In the genomic region with DNA sequence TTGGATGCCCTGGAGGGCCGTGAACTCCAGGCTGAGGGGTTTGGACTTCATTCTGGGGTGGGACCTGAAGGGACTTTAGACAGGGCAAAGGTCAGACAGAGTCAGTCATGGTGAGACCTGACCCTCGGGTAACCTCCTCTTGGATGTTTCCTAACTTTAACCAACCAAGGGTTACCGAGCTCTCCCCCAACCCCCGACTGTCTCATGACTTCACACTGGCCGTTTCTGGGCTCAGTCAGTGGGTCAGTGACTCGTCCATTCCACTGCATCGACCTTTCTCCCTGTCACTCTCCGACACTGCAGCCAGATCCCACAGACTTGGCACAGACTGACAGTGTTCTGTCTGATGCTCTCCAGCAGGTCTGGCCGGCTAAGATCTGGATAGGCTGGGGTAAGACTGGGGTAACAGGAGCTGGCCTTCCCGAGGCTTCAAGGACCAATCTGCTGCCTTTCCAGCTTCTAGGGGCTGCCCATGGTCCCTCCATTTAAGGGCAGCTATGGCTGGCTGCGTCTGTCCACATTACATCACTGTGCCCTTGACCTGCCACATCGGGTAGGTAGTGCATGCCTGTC, we compare ENCODE assay signal across 18 mouse cellular contexts. TPM values are rescaled to one million over a fixed set of nuclear protein-coding genes. Genes with fewer than 3 reads are reported as not detected.
DNase-seq lines count a peak whose midpoint lies in the region; ATAC-seq and TF ChIP-seq lines count a peak whose summit lies in the region.
"Had no signal": no experiment of that assay in that cellular context is flagged by ENCODE, and none has a peak within 500 bp of the region (broad histone marks: within the 10 kb centered on the region; RNA-seq: fewer than 3 reads in every experiment).

No protein-coding gene starts in this region.

- H3K27ac ChIP-seq in hindbrain, postnatal 0 days: no peak overlapping the region
- no peak overlapping the region for H3K27ac ChIP-seq in hindbrain, embryonic 12.5 days
- no peak overlapping the region for H3K27ac ChIP-seq in liver, embryonic 14.5 days
- no peak overlapping the region for H3K27ac ChIP-seq in hindbrain, embryonic 11.5 days (ENCODE audit: low read depth, low read length)
- H3K27ac ChIP-seq: embryonic facial prominence, embryonic 13.5 days; left cerebral cortex, adult 2 months; limb, embryonic 15.5 days; neural tube, embryonic 12.5 days had no signal

- no peak for TF ChIP-seq CTCF in hindbrain, postnatal 0 days (IDR thresholded peaks at IDR 0.05; ENCODE audit: low read depth)
- no peak for TF ChIP-seq CTCF in Patski (IDR thresholded peaks at IDR 0.05)
- no peak for TF ChIP-seq CTCF in liver, embryonic 14.5 days (IDR thresholded peaks at IDR 0.05; ENCODE audit: low read depth)

- TF ChIP-seq EP300 in liver, embryonic 14.5 days (IDR thresholded peaks at IDR 0.05; ENCODE audit: low read depth): no peak

- H3K4me3 ChIP-seq in hindbrain, postnatal 0 days (ENCODE audit: low read length): no peak overlapping the region
- H3K4me3 ChIP-seq in hindbrain, embryonic 12.5 days: no peak overlapping the region
- no peak overlapping the region for H3K4me3 ChIP-seq in liver, embryonic 14.5 days (ENCODE audit: insufficient read depth in 1 of 2, low read depth in 2 of 2, low read length in 2 of 2)
- H3K4me3 ChIP-seq in hindbrain, embryonic 11.5 days (ENCODE audit: low read depth, low read length): no peak overlapping the region
- H3K4me3 ChIP-seq: embryonic facial prominence, embryonic 13.5 days; left cerebral cortex, adult 2 months; limb, embryonic 15.5 days; neural tube, embryonic 12.5 days had no signal

- H3K9ac ChIP-seq in hindbrain, postnatal 0 days (replicated peaks; ENCODE audit: low read length): no peak overlapping the region
- no peak overlapping the region for H3K9ac ChIP-seq in hindbrain, embryonic 12.5 days
- no peak overlapping the region for H3K9ac ChIP-seq in liver, embryonic 14.5 days (replicated peaks)
- H3K9ac ChIP-seq in hindbrain, embryonic 11.5 days (ENCODE audit: low read depth, low read length): no peak overlapping the region
- H3K9ac ChIP-seq: embryonic facial prominence, embryonic 13.5 days; limb, embryonic 15.5 days; neural tube, embryonic 12.5 days had no signal

- no peaks in the 10 kb centered on the region for H3K27me3 ChIP-seq in hindbrain, postnatal 0 days (ENCODE audit: insufficient read depth, low read length)
- no peaks in the 10 kb centered on the region for H3K27me3 ChIP-seq in hindbrain, embryonic 12.5 days
- H3K27me3 ChIP-seq in Patski: no peaks in the 10 kb centered on the region
- H3K27me3 ChIP-seq in liver, embryonic 14.5 days (ENCODE audit: control insufficient read depth, insufficient read depth, low read length): no peaks in the 10 kb centered on the region
- H3K27me3 ChIP-seq in hindbrain, embryonic 11.5 days (ENCODE audit: control insufficient read depth, insufficient read depth, low read length): no peaks in the 10 kb centered on the region
- H3K27me3 ChIP-seq: embryonic facial prominence, embryonic 13.5 days; limb, embryonic 15.5 days; neural tube, embryonic 12.5 days had no signal

- DNase-seq in hindbrain, postnatal 0 days (ENCODE audit: low spot score): no peak
- no peak for DNase-seq in Patski (ENCODE audit: low read depth, low spot score)
- DNase-seq in kidney, adult 9 months: peak; percentile 94
- DNase-seq in liver, embryonic 14.5 days (ENCODE audit: low read depth in 3 of 3, low spot score in 3 of 3): no peak
- no peak for DNase-seq in right cerebral cortex, postnatal 10 days (ENCODE audit: low spot score in 2 of 2)
- no peak for DNase-seq in layer of hippocampus, adult 11-12 months (ENCODE audit: low spot score)
- no peak for DNase-seq in hindbrain, embryonic 11.5 days (ENCODE audit: low spot score)
- DNase-seq: gastrocnemius, postnatal 14 days; midbrain, embryonic 14.5 days; right cerebral cortex, postnatal 25 days had no signal

- H3K4me2 ChIP-seq in hindbrain, postnatal 0 days (ENCODE audit: low read depth, low read length): no peak overlapping the region
- no peak overlapping the region for H3K4me2 ChIP-seq in hindbrain, embryonic 12.5 days (replicated peaks)
- H3K4me2 ChIP-seq in liver, embryonic 14.5 days (ENCODE audit: low read depth): no peak overlapping the region
- no peak overlapping the region for H3K4me2 ChIP-seq in hindbrain, embryonic 11.5 days (replicated peaks; ENCODE audit: low read depth, low read length)
- H3K4me2 ChIP-seq: embryonic facial prominence, embryonic 13.5 days; limb, embryonic 15.5 days; neural tube, embryonic 12.5 days had no signal

- ATAC-seq in hindbrain, postnatal 0 days: peak; percentile 28; the same call in 1 of the 2 replicates
- ATAC-seq in hindbrain, embryonic 12.5 days (ENCODE audit: low FRiP score): no peak
- ATAC-seq in Patski: peak; percentile 48
- peak; percentile 59 for ATAC-seq in liver, embryonic 14.5 days (ENCODE audit: insufficient read depth)
- no peak for ATAC-seq in hindbrain, embryonic 11.5 days (ENCODE audit: low FRiP score)
- ATAC-seq: forebrain, embryonic 16.5 days; inflammation-experienced regulatory T-cells, adult 6 months had no signal

- WGBS in hindbrain, postnatal 0 days: 55% methylated on average over 12 of the region's 12 CpGs
- 61% methylated on average over 12 of the region's 12 CpGs for WGBS in hindbrain, embryonic 12.5 days
- WGBS in liver, embryonic 14.5 days (ENCODE audit: insufficient replicate concordance): 58% methylated on average over 12 of the region's 12 CpGs
- WGBS in hindbrain, embryonic 11.5 days: 60% methylated on average over 12 of the region's 12 CpGs

- no peaks in the 10 kb centered on the region for H3K9me3 ChIP-seq in hindbrain, postnatal 0 days (ENCODE audit: low read length)
- no peaks in the 10 kb centered on the region for H3K9me3 ChIP-seq in hindbrain, embryonic 12.5 days (replicated peaks)
- H3K9me3 ChIP-seq in liver, embryonic 14.5 days (ENCODE audit: control insufficient read depth, low read length): no peaks in the 10 kb centered on the region
- H3K9me3 ChIP-seq in hindbrain, embryonic 11.5 days (ENCODE audit: control insufficient read depth, low read length): no peaks in the 10 kb centered on the region
- H3K9me3 ChIP-seq: embryonic facial prominence, embryonic 13.5 days; limb, embryonic 15.5 days; neural tube, embryonic 12.5 days had no signal

- H3K36me3 ChIP-seq in hindbrain, postnatal 0 days (ENCODE audit: insufficient read depth, low read length): peaks cover 10% of the 10 kb centered on the region; the same call in 1 of the 2 replicates
- H3K36me3 ChIP-seq in hindbrain, embryonic 12.5 days: peaks cover 30% of the 10 kb centered on the region
- H3K36me3 ChIP-seq in liver, embryonic 14.5 days (replicated peaks; ENCODE audit: control insufficient read depth, insufficient read depth, low read depth): no peaks in the 10 kb centered on the region
- H3K36me3 ChIP-seq in hindbrain, embryonic 11.5 days (ENCODE audit: control insufficient read depth, insufficient read depth, low read length): no peaks in the 10 kb centered on the region

- in situ Hi-C loops in Patski (cut with MboI; ENCODE audit: low pct_unique_long_range_greater_than_20kb): loop anchor here (5.0 kb wide), 2 partner anchors 42 to 97 kb away; a partner anchor contains a TSS

- CTCF ChIA-PET in Patski (lab: Charles Lee): interaction anchor here (1.5 kb wide), 1 partner anchor 9 kb away, joined by 5 read pairs; no protein-coding TSS in a partner anchor

- no peaks in the 10 kb centered on the region for H3K4me1 ChIP-seq in hindbrain, postnatal 0 days (ENCODE audit: insufficient read depth, low read length)
- no peaks in the 10 kb centered on the region for H3K4me1 ChIP-seq in hindbrain, embryonic 12.5 days
- no peaks in the 10 kb centered on the region; a peak in 1 of 4 replicates for H3K4me1 ChIP-seq in liver, embryonic 14.5 days (replicated peaks; ENCODE audit: control insufficient read depth in 2 of 2, insufficient read depth in 2 of 2, low read length in 1 of 2)
- no peaks in the 10 kb centered on the region for H3K4me1 ChIP-seq in hindbrain, embryonic 11.5 days (replicated peaks; ENCODE audit: control insufficient read depth, insufficient read depth, low read length)
- H3K4me1 ChIP-seq: embryonic facial prominence, embryonic 13.5 days; limb, embryonic 15.5 days; neural tube, embryonic 12.5 days had no signal

- POLR2A ChIA-PET in Patski (lab: Charles Lee): interaction anchor here (0.6 to 1.3 kb wide), 4 partner anchors 12 to 82 kb away, joined by 3 to 7 read pairs (median 4); a partner anchor contains a TSS

RNA-seq across cellular contexts. Expression of a gene that starts 13.0 kb away (rescaled TPM):
- 36.3 and 43.8 TPM in 2 replicates for total RNA-seq in hindbrain, postnatal 0 days (2014; rRNA removed)
- 24.4 and 25.3 TPM in 2 replicates for polyA plus RNA-seq in hindbrain, postnatal 0 days (2015; fragmentation: Nextera tagmentation; extraction: Ambion mirVana)
- 14.2 and 15.4 TPM in 2 replicates for polyA plus RNA-seq in hindbrain, embryonic 12.5 days (2016; fragmentation: Nextera tagmentation; extraction: Ambion mirVana)
- polyA plus RNA-seq in Patski (2021): 74.5 TPM
- 14.8 and 16.5 TPM in 2 replicates for polyA plus RNA-seq in liver, embryonic 14.5 days (2012; rRNA removed)
- polyA plus RNA-seq in liver, embryonic 14.5 days (2014; fragmentation: Nextera tagmentation; extraction: Ambion mirVana): 24.8 and 27.3 TPM in 2 replicates
- polyA plus RNA-seq in hindbrain, embryonic 11.5 days (2014; fragmentation: Nextera tagmentation; extraction: Ambion mirVana): 19.8 and 20.6 TPM in 2 replicates

RNA-seq across cellular contexts. Expression of a gene that starts 13.1 kb away (rescaled TPM):
- 1.0 and 1.2 TPM in 2 replicates for total RNA-seq in hindbrain, postnatal 0 days (2014; rRNA removed)
- polyA plus RNA-seq in hindbrain, postnatal 0 days (2015; fragmentation: Nextera tagmentation; extraction: Ambion mirVana): 20.3 and 21.0 TPM in 2 replicates
- 5.1 and 5.5 TPM in 2 replicates for polyA plus RNA-seq in hindbrain, embryonic 12.5 days (2016; fragmentation: Nextera tagmentation; extraction: Ambion mirVana)
- not detected for polyA plus RNA-seq in Patski (2021)
- 0.09 and 0.11 TPM in 2 replicates for polyA plus RNA-seq in liver, embryonic 14.5 days (2012; rRNA removed)
- polyA plus RNA-seq in liver, embryonic 14.5 days (2014; fragmentation: Nextera tagmentation; extraction: Ambion mirVana): 0.04 TPM in 1 of 2 replicates, not detected in the other
- polyA plus RNA-seq in hindbrain, embryonic 11.5 days (2014; fragmentation: Nextera tagmentation; extraction: Ambion mirVana): 0.93 and 1.2 TPM in 2 replicates

RNA-seq across cellular contexts. Expression of a gene that starts 28.2 kb away (rescaled TPM):
- total RNA-seq in hindbrain, postnatal 0 days (2014; rRNA removed): 36.7 and 50.8 TPM in 2 replicates
- polyA plus RNA-seq in hindbrain, postnatal 0 days (2015; fragmentation: Nextera tagmentation; extraction: Ambion mirVana): 44.0 and 45.1 TPM in 2 replicates
- polyA plus RNA-seq in hindbrain, embryonic 12.5 days (2016; fragmentation: Nextera tagmentation; extraction: Ambion mirVana): 75.9 and 87.9 TPM in 2 replicates
- 60.3 TPM for polyA plus RNA-seq in Patski (2021)
- 27.8 and 28.8 TPM in 2 replicates for polyA plus RNA-seq in liver, embryonic 14.5 days (2012; rRNA removed)
- 27.3 and 40.9 TPM in 2 replicates for polyA plus RNA-seq in liver, embryonic 14.5 days (2014; fragmentation: Nextera tagmentation; extraction: Ambion mirVana)
- polyA plus RNA-seq in hindbrain, embryonic 11.5 days (2014; fragmentation: Nextera tagmentation; extraction: Ambion mirVana): 78.0 and 94.5 TPM in 2 replicates

RNA-seq across cellular contexts. Expression of a gene that starts 28.4 kb away (rescaled TPM):
- total RNA-seq in hindbrain, postnatal 0 days (2014; rRNA removed): not detected in 2 replicates
- polyA plus RNA-seq in hindbrain, postnatal 0 days (2015; fragmentation: Nextera tagmentation; extraction: Ambion mirVana): not detected in 2 replicates
- not detected in 2 replicates for polyA plus RNA-seq in hindbrain, embryonic 12.5 days (2016; fragmentation: Nextera tagmentation; extraction: Ambion mirVana)
- 0.26 TPM for polyA plus RNA-seq in Patski (2021)
- polyA plus RNA-seq in liver, embryonic 14.5 days (2012; rRNA removed): not detected in 2 replicates
- polyA plus RNA-seq in liver, embryonic 14.5 days (2014; fragmentation: Nextera tagmentation; extraction: Ambion mirVana): not detected in 2 replicates
- 0.28 TPM in 1 of 2 replicates, not detected in the other for polyA plus RNA-seq in hindbrain, embryonic 11.5 days (2014; fragmentation: Nextera tagmentation; extraction: Ambion mirVana)
- total RNA-seq: gastrocnemius, postnatal 14 days; left cerebral cortex, adult 2 months had no signal
- polyA plus RNA-seq: forebrain, embryonic 16.5 days; heart, embryonic 14.5 days; inflammation-experienced regulatory T-cells, adult 6 months; midbrain, embryonic 14.5 days; neural tube, embryonic 12.5 days had no signal

RNA-seq across cellular contexts. Expression of a gene that starts 36.3 kb away (rescaled TPM):
- total RNA-seq in hindbrain, postnatal 0 days (2014; rRNA removed): 0.11 and 0.73 TPM in 2 replicates
- not detected in 2 replicates for polyA plus RNA-seq in hindbrain, postnatal 0 days (2015; fragmentation: Nextera tagmentation; extraction: Ambion mirVana)
- 0.09 TPM in 1 of 2 replicates, not detected in the other for polyA plus RNA-seq in hindbrain, embryonic 12.5 days (2016; fragmentation: Nextera tagmentation; extraction: Ambion mirVana)
- 2.7 TPM for polyA plus RNA-seq in Patski (2021)
- polyA plus RNA-seq in liver, embryonic 14.5 days (2012; rRNA removed): 0.38 and 0.59 TPM in 2 replicates
- polyA plus RNA-seq in liver, embryonic 14.5 days (2014; fragmentation: Nextera tagmentation; extraction: Ambion mirVana): 0.06 and 0.15 TPM in 2 replicates
- polyA plus RNA-seq in hindbrain, embryonic 11.5 days (2014; fragmentation: Nextera tagmentation; extraction: Ambion mirVana): 0.09 TPM in 1 of 2 replicates, not detected in the other
- total RNA-seq: left cerebral cortex, adult 2 months had no signal
- polyA plus RNA-seq: forebrain, embryonic 16.5 days; heart, embryonic 14.5 days; midbrain, embryonic 14.5 days; neural tube, embryonic 12.5 days had no signal

Comparison
In these comparisons a context has a peak if more than half of its experiments do, and no peak if none do; other contexts are left out.
1. ATAC-seq: peak in hindbrain, postnatal 0 days (single experiment), Patski (single experiment) and liver, embryonic 14.5 days (single experiment); none in hindbrain, embryonic 12.5 days (single experiment) and hindbrain, embryonic 11.5 days (single experiment).